Mouse (Mus musculus) fat pad, adult 2 months (tissue): ENCODE results near the gene Cnga4.
"Not testable (repeated sequence)": the region's sequence is repeated elsewhere in the genome, so short reads cannot be mapped to it uniquely, and the experiment has no call there.

Experiments used
- DNase-seq: peaks from one replicate; pipeline ENCODE4 v3.0.0-alpha.2; 2011; ENCODE audit warnings: low read depth, low spot score; ENCODE audit errors: extremely low read depth

Cnga4 gene

DNA sequence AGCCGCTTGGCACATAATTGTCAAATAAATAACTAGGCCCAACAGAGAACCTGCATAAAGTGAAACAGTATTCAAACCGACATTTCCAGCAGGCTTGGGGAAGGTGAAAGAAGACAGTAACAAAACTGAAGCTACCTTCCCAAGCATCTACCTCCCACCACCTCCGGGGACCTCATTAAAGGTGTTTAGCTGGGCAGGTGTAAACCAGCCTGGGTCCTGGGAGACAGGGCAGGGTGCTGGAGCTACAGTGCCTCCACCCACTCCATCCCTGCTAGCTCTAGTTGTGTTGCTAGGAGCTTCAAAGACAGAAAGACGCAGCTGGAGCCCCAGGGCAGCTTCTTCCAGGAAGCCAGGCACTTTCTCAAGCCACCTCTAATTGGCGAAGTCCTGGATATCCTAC lies at the start of gene Cnga4:
Gene Cnga4, plus strand, starts transcription at position 301 of the 400 bp plus-strand sequence.
- no peak for DNase-seq

DNA sequence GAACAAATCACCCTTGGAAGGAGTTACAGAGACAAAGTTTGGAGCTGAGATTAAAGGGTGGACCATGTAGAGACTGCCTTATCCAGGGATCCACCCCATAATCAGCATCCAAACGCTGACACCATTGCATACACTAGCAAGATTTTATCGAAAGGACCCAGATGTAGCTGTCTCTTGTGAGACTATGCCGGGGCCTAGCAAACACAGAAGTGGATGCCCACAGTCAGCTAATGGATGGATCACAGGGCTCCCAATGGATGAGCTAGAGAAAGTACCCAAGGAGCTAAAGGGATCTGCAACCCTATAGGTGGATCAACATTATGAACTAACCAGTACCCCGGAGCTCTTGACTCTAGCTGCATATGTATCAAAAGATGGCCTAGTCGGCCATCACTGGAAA lies 48.3 kb upstream of the Cnga4 start:
- not testable (repeated sequence) for DNase-seq

DNA sequence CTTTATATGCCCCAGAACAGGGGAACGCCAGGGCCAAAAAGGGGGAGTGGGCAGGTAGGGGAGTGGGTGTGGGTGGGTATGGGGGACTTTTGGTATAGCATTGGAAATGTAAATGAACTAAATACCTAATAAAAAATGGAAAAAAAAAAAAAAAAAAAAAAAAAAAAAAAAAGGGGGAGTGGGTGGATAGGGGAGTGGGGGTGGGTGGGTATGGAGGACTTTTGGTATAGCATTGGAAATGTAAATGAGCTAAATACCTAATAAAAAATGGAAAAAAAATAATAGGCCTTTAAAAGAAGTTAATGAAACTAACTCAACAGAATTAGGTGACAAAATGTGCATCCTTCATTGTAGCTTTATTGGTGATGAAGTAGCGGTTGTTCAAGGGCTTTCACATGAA lies 47.9 kb upstream of the Cnga4 start:
- DNase-seq = not testable (repeated sequence)

DNA sequence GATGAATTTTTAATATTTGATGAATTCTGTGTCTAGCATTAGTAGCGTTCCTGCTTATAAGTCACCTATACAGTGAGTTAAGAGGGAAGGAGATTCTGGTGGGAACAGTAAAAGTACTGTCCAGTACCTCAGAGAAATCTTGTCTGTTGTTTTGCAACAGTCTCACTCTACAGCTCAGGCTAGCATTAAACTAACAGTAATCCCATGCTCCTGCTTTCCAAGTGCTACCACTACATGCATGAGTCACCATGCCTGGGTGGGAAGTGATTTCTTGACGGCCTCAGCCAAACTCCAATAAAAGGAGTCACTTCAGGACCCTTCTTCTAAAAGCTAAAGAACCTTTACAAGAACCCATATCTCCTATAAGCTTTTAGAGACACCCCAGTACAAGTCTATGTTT lies 42.7 kb upstream of the Cnga4 start:
- DNase-seq = no peak

DNA sequence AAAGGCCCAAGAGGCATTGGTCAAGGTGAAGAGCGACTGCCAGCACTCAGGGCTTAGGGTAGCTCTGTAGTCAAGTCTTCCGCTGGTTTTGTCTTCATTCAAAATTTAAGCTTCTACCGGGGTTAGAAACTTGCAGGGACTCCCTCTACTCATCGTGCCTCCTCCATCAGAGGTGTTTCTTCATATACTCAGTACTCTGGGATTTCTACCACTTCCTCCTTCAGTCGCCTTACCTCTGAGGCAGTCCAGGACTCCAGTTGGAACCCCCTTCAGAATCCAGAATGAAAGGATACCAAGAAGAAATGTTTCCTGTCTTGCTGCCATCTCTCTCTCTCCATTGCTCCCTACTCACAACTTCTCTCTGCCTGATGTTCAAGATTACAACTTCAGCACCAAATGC lies 37.1 kb upstream of the Cnga4 start:
- DNase-seq = no peak

DNA sequence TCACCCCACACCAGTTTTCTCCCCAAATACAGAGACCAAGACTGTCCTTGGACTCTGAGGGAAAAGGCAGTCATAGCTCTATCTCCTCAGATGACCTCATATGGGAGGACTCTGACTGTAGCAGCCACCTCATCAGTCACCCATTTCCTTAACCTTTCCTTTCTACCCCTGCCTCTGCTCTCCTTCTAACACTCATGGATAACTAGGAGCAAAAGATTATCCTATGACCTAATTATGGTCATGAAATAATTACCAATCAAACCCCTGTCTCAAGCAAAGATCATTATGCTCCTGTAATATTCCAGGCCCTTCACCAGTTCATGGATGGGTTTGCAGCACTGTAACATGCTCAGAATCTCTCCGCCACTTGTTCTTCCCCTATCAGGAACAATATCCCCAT lies 36.4 kb upstream of the Cnga4 start, which contains the start of gene Olfr692:
Gene Olfr692, plus strand, starts transcription at position 301 of the 400 bp plus-strand sequence.
- no peak for DNase-seq

DNA sequence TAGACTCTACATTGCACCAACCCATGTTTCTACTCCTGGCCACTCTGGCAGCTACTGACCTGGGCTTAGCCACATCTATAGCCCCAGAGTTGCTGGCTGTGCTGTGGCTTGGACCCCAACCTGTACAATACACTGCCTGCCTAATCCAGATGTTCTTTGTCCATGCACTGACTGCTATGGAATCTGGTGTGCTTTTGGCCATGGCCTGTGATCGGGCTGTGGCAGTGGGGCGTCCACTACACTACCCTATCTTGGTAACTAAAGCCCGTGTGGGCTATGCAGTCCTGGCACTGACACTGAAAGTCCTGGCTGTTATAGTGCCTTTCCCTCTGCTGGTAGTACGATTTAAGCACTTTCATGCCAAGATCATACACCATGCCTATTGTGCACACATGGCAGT lies 35.8 kb upstream of the Cnga4 start:
- no peak for DNase-seq

DNA sequence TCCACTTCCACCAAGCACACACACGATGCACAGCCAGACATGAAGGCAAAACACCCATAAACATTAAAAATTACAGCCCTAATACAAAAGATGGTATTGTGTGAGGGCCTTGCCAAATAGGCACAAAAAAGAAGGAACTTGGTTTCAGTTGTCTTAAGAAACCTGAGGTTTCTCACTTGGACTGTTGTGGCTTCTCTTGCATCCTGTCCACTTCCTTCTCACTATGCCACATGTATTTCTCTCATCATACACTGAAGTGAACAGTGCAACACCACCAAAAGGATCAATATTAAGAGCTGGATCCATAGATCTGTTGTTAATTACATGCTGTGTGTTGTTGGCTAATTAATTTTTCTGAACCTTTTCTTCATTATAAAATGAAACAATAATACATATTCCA lies 31.5 kb upstream of the Cnga4 start:
- no peak for DNase-seq

DNA sequence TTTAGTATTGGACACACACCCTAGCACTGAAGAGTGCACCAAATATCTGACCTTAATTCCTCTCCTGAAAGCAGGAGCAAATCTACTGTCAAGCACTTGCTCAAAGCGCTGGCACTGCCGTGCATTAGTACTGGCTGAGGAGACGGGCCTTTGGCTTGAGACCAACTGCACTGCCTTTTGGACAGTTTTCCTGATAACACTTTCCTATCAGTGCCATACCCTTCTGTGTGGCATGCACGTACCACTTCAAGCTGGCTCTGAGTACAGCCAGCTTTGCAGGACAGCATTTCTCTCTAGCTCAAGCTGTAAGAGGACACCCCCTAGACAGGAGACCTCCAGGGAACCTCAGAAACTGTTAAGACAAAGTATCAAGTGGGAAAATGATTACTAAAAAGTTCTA lies 30.9 kb upstream of the Cnga4 start:
- no peak for DNase-seq

DNA sequence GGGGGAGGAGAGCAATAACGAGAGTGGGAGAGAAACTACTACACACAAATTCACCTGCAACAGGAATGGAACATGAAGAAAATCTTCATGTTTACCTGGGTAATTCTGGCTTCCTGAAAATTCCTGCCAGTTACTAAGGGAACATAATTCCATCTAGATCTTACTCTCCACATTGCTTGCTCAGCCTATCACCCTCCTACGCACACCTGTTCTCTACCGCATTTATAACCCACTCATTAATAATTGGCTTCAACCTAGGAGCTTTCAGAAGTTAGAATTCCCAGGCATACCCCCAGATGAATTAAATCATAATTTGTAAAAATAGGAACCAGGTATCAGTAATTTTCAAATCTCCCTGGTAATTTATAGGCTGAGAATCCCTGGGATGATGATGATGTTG lies 30.4 kb upstream of the Cnga4 start:
- no peak for DNase-seq

DNA sequence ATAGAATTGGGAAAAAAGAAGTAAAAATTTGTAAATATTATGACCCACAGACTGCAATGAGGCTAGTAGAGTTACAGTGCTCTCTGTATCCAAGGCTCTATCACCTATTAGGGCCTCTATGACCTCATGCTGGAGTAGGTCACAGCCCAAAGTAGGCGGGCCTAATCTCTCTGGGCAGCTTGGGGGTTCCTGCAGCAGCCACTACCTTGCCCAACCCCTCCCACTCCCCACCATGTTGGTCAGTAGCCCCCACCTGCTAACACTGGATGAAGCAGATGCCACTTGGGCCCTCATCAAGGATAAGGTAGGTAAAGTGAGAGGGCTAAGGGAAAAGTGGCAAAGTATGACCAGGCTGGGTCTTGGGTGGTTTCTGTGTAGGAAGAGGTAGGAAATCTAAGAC lies 29.5 kb upstream of the Cnga4 start, which contains the start of gene Gm5901:
Gene Gm5901, plus strand, starts transcription at position 173 of the 400 bp plus-strand sequence.
- DNase-seq = no peak

DNA sequence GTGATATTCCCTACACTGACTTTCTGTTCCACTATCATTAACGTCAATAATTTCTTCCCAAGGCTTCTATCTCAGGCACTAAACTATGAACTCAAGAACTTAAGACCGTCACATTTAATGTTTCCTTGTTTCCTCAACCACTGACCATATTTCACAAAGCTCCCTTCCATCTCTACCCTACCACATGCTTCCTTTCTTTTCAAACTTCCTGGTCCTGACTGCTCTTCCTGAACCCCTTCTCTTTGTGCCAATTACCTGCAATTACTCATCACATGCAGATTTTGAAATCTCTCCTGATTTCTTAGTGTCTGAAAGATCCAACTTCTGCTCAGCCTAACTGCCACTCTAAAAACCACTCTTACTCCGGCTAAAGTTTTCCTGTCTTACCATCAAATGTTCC lies 24.0 kb upstream of the Cnga4 start:
- DNase-seq = no peak

DNA sequence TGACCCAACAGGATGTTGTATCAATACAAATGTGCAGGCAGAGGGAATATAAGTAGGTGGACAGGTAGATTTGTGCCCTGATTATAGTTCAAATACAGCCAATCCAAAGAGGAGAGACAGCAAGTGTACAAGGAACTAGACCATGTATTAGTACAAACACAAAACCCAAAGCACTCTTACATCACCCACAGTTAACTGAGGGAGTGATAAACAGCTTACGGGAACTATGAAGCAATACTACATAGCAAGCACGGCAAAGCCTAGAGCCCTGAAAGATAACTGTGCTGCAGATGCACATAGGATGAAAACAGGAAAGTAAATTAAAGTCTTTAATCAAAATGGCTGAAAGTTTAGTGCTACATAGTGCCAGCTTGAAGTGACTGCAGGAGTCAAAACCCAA lies 16.7 kb upstream of the Cnga4 start:
- DNase-seq = no peak

DNA sequence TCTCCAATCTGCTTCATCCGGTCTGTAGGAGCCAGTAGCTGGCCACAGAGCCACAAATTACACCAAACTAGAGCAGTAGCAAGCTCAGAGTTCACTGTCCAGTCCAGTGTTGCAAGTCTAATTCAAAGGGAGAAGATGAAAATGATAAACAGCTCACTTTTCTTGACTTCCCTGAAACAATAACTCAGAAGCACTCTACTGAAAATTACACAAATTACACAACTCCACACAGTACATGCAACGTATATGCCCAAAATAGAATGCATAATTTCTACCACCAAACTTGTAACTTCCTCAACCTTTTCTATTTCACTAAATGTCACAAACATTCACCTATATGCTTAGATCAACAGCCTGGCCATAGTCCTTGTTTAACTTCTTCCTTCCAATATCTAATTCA lies 14.1 kb upstream of the Cnga4 start:
- DNase-seq = no peak

DNA sequence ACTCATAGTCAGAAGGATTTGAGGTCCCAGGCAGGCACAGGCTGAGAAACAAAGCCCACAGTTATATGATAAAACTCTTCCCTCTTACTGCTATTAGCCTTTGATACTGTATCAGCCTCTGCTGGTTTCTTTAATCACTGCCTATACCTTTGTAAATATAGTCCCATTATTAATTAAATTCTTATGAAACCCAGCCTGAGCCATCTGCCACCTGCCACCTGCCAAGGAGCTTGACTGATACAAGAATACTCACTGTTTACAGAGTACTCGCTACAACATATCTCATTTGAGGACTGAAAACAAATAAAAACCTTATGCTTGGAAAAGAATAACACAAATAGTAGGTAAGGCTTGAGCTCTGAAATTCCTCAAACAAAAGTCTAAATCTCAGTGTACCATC lies 9.8 kb upstream of the Cnga4 start:
- DNase-seq = no peak

DNA sequence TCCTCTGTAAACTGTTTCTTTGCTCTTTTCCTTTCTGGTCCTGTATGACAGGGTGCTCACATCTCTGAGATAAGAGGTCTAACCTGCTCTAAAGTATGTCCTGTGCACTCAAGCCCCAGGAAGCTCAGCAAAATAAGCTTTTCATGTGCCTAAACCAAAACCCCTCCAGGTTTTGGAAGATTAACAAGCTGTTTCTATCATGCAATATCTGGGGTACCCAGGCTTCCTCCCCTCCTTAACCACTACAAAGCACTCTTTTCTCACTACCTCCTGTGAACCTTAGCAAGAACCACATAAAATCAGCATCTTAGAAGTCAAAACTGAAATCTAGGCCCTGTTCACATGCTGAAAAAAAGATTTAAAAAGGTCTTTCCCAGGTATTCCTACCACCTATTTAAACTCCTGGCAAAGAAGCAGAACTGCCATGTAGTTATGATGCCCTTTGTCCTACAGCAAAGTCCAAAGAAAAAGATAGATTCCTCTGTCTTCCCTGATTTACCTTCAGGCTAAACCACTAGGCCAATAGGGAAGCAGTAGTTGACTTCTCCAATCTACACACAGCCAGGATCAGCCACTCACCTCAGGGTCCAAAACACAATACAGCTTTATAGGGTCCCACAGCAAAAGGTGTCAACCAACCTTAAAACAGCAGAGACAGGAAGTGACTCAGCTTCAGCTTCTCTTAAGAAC lies 9.1 kb upstream of the Cnga4 start:
- no peak for DNase-seq

DNA sequence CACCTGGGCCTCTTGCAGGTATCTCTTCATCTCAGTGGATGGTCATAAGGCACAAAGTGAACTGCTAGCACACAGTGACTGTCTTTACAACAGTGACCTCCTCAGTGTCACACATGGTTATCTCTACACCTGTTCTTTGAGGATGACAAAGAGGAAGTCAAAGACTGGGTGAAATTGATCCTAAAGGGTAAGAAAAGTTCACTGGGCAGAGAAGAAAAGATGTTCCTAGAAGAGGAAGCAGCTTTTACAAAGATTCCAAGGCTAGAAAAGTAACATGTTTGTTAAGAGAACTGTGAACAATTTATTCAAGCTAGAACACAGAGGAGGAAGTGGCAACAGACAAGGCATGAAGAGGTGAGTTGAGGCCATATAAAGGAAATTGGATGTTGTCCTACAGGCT lies 8.2 kb upstream of the Cnga4 start:
- no peak for DNase-seq

DNA sequence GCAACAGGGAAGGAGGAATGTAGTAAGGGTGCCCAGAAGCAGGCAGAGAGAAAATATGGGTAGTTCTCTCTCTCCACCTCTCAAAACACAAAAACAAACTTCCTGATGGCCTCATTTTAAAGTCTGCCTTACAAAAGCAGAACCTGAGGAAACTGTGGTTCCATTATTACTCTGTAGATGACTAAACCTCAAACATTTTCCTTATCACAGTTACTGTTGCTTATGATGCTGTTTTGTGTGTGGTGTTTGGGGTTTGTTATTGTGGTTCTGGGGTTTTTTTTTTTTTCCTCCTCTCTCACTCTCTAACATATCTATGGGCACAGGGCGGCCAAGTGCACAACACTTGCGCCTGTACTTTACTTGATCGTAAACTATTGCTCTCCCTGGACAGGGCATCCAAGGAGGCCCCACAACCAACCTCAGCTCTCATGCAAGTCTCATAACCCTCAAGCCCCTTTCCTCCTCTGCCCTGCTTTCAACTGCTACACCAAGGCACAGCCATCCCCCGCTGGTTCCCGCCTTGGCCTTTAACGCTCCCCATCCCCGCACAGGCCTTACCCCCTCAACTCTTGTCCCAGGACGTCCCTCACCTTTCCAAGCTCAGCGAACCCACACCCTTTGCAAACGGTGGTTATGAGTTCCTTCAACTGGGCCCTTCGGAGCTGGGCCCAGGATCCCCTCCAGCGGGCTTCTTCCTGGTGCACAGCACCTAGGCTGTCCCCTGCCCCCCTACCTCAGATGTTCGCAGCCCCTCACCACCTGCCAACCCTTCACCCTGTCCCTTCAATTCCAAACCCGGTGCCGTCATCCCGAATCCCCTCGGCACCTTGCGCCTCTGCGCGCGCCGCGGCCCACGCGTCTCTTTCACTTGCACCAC lies 5.1 kb upstream of the Cnga4 start:
- no peak for DNase-seq

DNA sequence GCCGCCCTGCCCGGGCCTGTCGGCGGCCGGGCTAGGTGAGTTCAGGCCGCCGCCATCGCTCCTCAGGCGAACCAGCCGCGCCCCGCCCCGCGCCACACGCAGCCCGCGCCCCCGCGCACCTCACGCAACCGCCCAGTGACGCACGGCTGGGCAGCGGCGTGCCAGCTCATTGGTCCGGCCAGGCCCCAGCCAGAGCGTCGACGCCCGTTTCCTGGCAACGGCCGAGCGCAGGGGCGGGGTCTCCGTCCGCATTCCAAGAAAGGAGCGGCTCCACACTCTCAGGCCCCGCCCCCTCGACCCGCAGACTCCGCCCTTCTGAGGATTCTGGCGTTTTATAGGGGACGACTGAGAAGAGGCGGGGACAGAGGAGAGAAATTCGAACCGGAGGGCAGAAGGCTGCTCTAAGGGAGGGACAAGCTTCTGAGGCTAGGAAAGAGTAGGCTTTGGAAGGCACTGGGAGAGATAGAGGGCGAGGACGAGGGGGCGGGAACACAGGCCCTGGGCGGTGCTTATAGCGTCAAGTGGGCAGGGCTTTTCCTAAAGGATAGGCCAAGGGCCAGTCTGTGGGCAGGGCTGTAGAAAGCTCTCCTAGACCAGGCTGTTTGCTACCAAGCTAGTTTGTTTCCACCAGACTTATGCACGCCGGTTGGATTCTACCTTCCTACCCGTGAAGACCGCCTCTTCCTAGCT lies 4.3 kb upstream of the Cnga4 start, which contains the start of gene Fam160a2:
Gene Fam160a2, minus strand, starts transcription at position 120 of the 690 bp plus-strand sequence.
- DNase-seq = peak; percentile 81

DNA sequence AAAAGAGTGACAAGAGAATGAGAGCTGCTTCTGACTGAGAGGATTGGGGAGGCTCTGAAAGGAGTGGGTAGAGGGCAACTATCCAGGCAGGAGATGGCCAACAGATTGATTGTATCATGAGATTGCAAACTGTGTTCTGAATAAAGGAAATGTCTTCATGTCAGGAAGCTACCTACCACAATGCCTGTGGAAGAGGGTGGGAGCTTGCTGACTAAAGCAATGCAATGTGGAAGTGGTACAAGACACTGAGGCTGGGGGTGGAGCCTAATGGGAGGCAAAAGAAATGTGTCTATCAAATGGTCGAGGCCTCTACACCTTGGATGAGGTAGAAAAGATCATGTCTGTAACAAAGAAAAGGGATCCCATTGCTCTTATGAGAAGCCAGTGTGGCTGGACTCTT lies 2.0 kb downstream of the Cnga4 start:
- DNase-seq = no peak

DNA sequence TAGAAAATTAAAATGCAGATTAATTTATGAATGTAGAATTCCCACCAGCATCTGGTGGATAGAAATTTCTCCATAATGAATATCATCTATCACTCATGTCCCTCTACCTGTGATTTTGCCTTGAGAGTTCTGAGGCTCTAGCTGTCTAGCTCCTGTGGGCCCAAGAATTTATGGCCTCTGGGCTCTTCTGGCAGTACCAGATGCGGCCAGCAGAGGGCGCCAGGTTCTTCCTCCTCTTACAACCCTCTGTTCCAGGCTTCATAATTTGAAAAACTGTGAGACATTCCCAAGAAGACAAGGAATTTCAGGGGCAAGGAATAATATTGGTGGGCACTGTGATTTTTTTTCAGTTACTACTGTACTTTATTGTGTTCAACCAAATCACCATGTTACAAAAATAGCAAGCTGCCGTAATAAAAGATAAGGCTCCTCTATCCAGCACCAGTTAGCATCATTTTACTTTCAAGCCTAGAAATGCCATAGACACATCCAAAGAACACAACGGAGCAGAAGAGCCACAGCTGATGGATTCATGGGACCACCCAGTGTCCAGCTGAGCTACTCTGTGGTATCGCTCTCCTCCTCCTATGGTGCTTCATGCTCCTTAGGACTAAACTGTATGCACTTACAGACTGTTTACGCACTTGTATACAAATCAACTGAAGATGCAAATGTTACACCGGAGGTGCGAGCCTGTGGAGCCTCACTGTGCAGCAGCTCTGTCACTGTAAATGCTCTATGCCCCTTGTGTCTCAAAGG lies 7.7 kb downstream of the Cnga4 start:
- DNase-seq = not testable (repeated sequence)
